Mouse (Mus musculus): Measurements from ENCODE around the gene B4galnt1. TPM values are rescaled to one million over a fixed set of nuclear protein-coding genes. Genes with fewer than 3 reads are reported as not detected.

The B4galnt1 gene
- polyA plus RNA-seq, 1 experiment = 196 TPM

GRCm38 (mm10) chr10:127174170-127174569 lies 9.1 kb downstream of the B4galnt1 start:
- DNase-seq = no peak
- H3K36me3 ChIP-seq (ENCODE audit: control insufficient read depth, insufficient read depth, low read length) = peaks cover 15% of the 10 kb centered on the region; the same call in 1 of the 2 replicates
- no peak for TF ChIP-seq POLR2A (IDR thresholded peaks at IDR 0.05; ENCODE audit: control insufficient read depth, extremely low read depth, insufficient read depth, low read length, poor library complexity)
- H3K27ac ChIP-seq (ENCODE audit: control insufficient read depth, insufficient read depth, low read length) = no peak overlapping the region
- H3K4me3 ChIP-seq (ENCODE audit: control insufficient read depth, insufficient read depth, low read length) = no peak overlapping the region
- H3K4me1 ChIP-seq (replicated peaks; ENCODE audit: control insufficient read depth, insufficient read depth, low read length) = peaks cover 26% of the 10 kb centered on the region
- WGBS = 88% methylated on average over 7 of the region's 7 CpGs
- H3K27me3 ChIP-seq (ENCODE audit: control insufficient read depth, insufficient read depth, low read length) = peaks cover 11% of the 10 kb centered on the region; the same call in 1 of the 2 replicates

- peaks cover 27% of the 10 kb centered on the region for H3K4me1 ChIP-seq (replicated peaks; ENCODE audit: control insufficient read depth, insufficient read depth, low read length)
- WGBS = 44% methylated on average over 3 of the region's 3 CpGs
Measured at GRCm38 (mm10) chr10:127176228-127176627, 11.2 kb downstream of the B4galnt1 start.

GRCm38 (mm10) chr10:127176756-127177155 lies 11.7 kb downstream of the B4galnt1 start:
- no peak for DNase-seq
- Histone ChIP-seq H3K4me3 (ENCODE audit: control insufficient read depth, insufficient read depth, low read length) (no peak overlapping the region), H3K27ac (ENCODE audit: control insufficient read depth, insufficient read depth, low read length) (no peak overlapping the region), H3K36me3 (ENCODE audit: control insufficient read depth, insufficient read depth, low read length) (peaks cover 6% of the 10 kb centered on the region; the same call in 1 of the 2 replicates), H3K4me1 (replicated peaks; ENCODE audit: control insufficient read depth, insufficient read depth, low read length) (peaks cover 27% of the 10 kb centered on the region), H3K27me3 (ENCODE audit: control insufficient read depth, insufficient read depth, low read length) (peaks cover 11% of the 10 kb centered on the region; the same call in 1 of the 2 replicates)
- TF ChIP-seq POLR2A (IDR thresholded peaks at IDR 0.05; ENCODE audit: control insufficient read depth, extremely low read depth, insufficient read depth, low read length, poor library complexity) = no peak
- TF ChIP-seq CTCF (IDR thresholded peaks at IDR 0.05; ENCODE audit: borderline replicate concordance, control insufficient read depth, extremely low read depth, insufficient read depth, low read length, poor library complexity) = no peak
- WGBS = 11% methylated on average over 7 of the region's 7 CpGs

More at GRCm38 (mm10) chr10:127176228-127176627, 11.2 kb downstream of the B4galnt1 start:
- no peak overlapping the region for H3K27ac ChIP-seq (ENCODE audit: control insufficient read depth, insufficient read depth, low read length)
- TF ChIP-seq POLR2A (IDR thresholded peaks at IDR 0.05; ENCODE audit: control insufficient read depth, extremely low read depth, insufficient read depth, low read length, poor library complexity) (no peak), CTCF (IDR thresholded peaks at IDR 0.05; ENCODE audit: borderline replicate concordance, control insufficient read depth, extremely low read depth, insufficient read depth, low read length, poor library complexity) (no peak)
- no peak overlapping the region for H3K4me3 ChIP-seq (ENCODE audit: control insufficient read depth, insufficient read depth, low read length)
- peaks cover 10% of the 10 kb centered on the region; the same call in 1 of the 2 replicates for H3K36me3 ChIP-seq (ENCODE audit: control insufficient read depth, insufficient read depth, low read length)
- H3K27me3 ChIP-seq (ENCODE audit: control insufficient read depth, insufficient read depth, low read length) = peaks cover 11% of the 10 kb centered on the region; the same call in 1 of the 2 replicates
- no peak for DNase-seq

GRCm38 (mm10) chr10:127177235-127177634 lies 12.2 kb downstream of the B4galnt1 start:
- Histone ChIP-seq H3K4me1 (replicated peaks; ENCODE audit: control insufficient read depth, insufficient read depth, low read length) (peaks cover 27% of the 10 kb centered on the region), H3K27ac (ENCODE audit: control insufficient read depth, insufficient read depth, low read length) (no peak overlapping the region), H3K4me3 (ENCODE audit: control insufficient read depth, insufficient read depth, low read length) (no peak overlapping the region), H3K27me3 (ENCODE audit: control insufficient read depth, insufficient read depth, low read length) (peaks cover 11% of the 10 kb centered on the region; the same call in 1 of the 2 replicates), H3K36me3 (ENCODE audit: control insufficient read depth, insufficient read depth, low read length) (peaks cover 1% of the 10 kb centered on the region; the same call in 1 of the 2 replicates)
- no peak for TF ChIP-seq CTCF (IDR thresholded peaks at IDR 0.05; ENCODE audit: borderline replicate concordance, control insufficient read depth, extremely low read depth, insufficient read depth, low read length, poor library complexity)
- TF ChIP-seq POLR2A (IDR thresholded peaks at IDR 0.05; ENCODE audit: control insufficient read depth, extremely low read depth, insufficient read depth, low read length, poor library complexity) = no peak
- 22% methylated on average over 9 of the region's 9 CpGs for WGBS
- DNase-seq = no peak

- H3K4me1 ChIP-seq (replicated peaks; ENCODE audit: control insufficient read depth, insufficient read depth, low read length) = peaks cover 27% of the 10 kb centered on the region
- H3K36me3 ChIP-seq (ENCODE audit: control insufficient read depth, insufficient read depth, low read length) = no peaks in the 10 kb centered on the region
- peak; percentile 59 for DNase-seq
- no peak overlapping the region for H3K4me3 ChIP-seq (ENCODE audit: control insufficient read depth, insufficient read depth, low read length)
- TF ChIP-seq POLR2A (IDR thresholded peaks at IDR 0.05; ENCODE audit: control insufficient read depth, extremely low read depth, insufficient read depth, low read length, poor library complexity) = no peak
- peak; percentile 79; the same call in 1 of the 2 replicates for TF ChIP-seq CTCF (IDR thresholded peaks at IDR 0.05; ENCODE audit: borderline replicate concordance, control insufficient read depth, extremely low read depth, insufficient read depth, low read length, poor library complexity)
- 2% methylated on average over 23 of the region's 23 CpGs for WGBS
- H3K27me3 ChIP-seq (ENCODE audit: control insufficient read depth, insufficient read depth, low read length) = peaks cover 11% of the 10 kb centered on the region; the same call in 1 of the 2 replicates
- H3K27ac ChIP-seq (ENCODE audit: control insufficient read depth, insufficient read depth, low read length) = no peak overlapping the region
Measured at GRCm38 (mm10) chr10:127177719-127178118, 12.7 kb downstream of the B4galnt1 start.

- Histone ChIP-seq H3K36me3 (ENCODE audit: control insufficient read depth, insufficient read depth, low read length) (no peaks in the 10 kb centered on the region), H3K27me3 (ENCODE audit: control insufficient read depth, insufficient read depth, low read length) (peaks cover 11% of the 10 kb centered on the region; the same call in 1 of the 2 replicates), H3K4me3 (ENCODE audit: control insufficient read depth, insufficient read depth, low read length) (no peak overlapping the region), H3K4me1 (replicated peaks; ENCODE audit: control insufficient read depth, insufficient read depth, low read length) (peaks cover 27% of the 10 kb centered on the region), H3K27ac (ENCODE audit: control insufficient read depth, insufficient read depth, low read length) (no peak overlapping the region)
- DNase-seq = no peak
- TF ChIP-seq POLR2A (IDR thresholded peaks at IDR 0.05; ENCODE audit: control insufficient read depth, extremely low read depth, insufficient read depth, low read length, poor library complexity) = no peak
- TF ChIP-seq CTCF (IDR thresholded peaks at IDR 0.05; ENCODE audit: borderline replicate concordance, control insufficient read depth, extremely low read depth, insufficient read depth, low read length, poor library complexity) = no peak
- WGBS = 7% methylated on average over 41 of the region's 41 CpGs
Measured at GRCm38 (mm10) chr10:127178286-127179027, 13.4 kb downstream of the B4galnt1 start.

All from thymus, adult 2 months (tissue).